Mouse (Mus musculus) myocyte (in vitro differentiated cells): Measurements from ENCODE around the gene Slfnl1. TPM values are rescaled to one million over a fixed set of nuclear protein-coding genes. Genes with fewer than 3 reads are reported as not detected.
A peak's percentile ranks its signal among the peaks of the same experiment; 100 is the strongest.

Experiments
- H3K27me3 ChIP-seq: one replicate; pipeline ENCODE4 v1.6.1; 2011; ENCODE audit not compliant: control insufficient read depth, insufficient read depth, insufficient read length
- H3K36me3 ChIP-seq: one replicate; pipeline ENCODE4 v1.6.1; 2011; ENCODE audit not compliant: control insufficient read depth, insufficient read depth
- H3K4me2 ChIP-seq: one replicate; pipeline ENCODE4 v1.6.1; 2011; ENCODE audit warnings: low read depth, control low read depth
- H3K4me3 ChIP-seq: one replicate; pipeline ENCODE4 v1.5.1; 2011; ENCODE audit warnings: mild to moderate bottlenecking, control low read depth, moderate library complexity
- H3K79me2 ChIP-seq: one replicate; pipeline ENCODE4 v1.6.1; 2011; ENCODE audit not compliant: control insufficient read depth, insufficient read depth
- H3ac ChIP-seq: one replicate; pipeline ENCODE4 v1.6.1; 2011; ENCODE audit not compliant: control insufficient read depth, insufficient read length
- CEBPB ChIP-seq: IDR thresholded peaks from 2 replicates; pipeline ENCODE4 v1.6.1; 2011; ENCODE audit warnings: mild to moderate bottlenecking, moderate library complexity; ENCODE audit not compliant: poor library complexity, insufficient read depth, severe bottlenecking
- E2F4 ChIP-seq: IDR thresholded peaks from one replicate; pipeline ENCODE4 v1.6.1; 2011; ENCODE audit warnings: mild to moderate bottlenecking, control low read depth, moderate library complexity; ENCODE audit not compliant: insufficient read depth
- MAX ChIP-seq: IDR thresholded peaks from one replicate; pipeline ENCODE4 v1.6.1; 2011; ENCODE audit warnings: low read depth, mild to moderate bottlenecking, control low read depth
- MYOD1 ChIP-seq, 3 experiments: IDR thresholded peaks; one replicate each; pipeline ENCODE4 v1.6.1; 2011; ENCODE audit warnings: control low read depth in 2 of 3, low read depth in 2 of 3, mild to moderate bottlenecking in 2 of 3, moderate library complexity in 1 of 3; ENCODE audit not compliant: insufficient read length in 2 of 3, control insufficient read depth in 1 of 3
- MYOG ChIP-seq, 3 experiments: IDR thresholded peaks; one replicate each; pipeline ENCODE4 v1.6.1; 2011; ENCODE audit warnings: control low read depth in 2 of 3, low read depth in 2 of 3, mild to moderate bottlenecking in 2 of 3; ENCODE audit not compliant: insufficient read length in 2 of 3, control insufficient read depth in 1 of 3, insufficient read depth in 1 of 3
- POLR2A ChIP-seq: IDR thresholded peaks from one replicate; pipeline ENCODE4 v1.6.1; 2011; ENCODE audit warnings: low read depth, mild to moderate bottlenecking, control low read depth, moderate library complexity; ENCODE audit not compliant: insufficient read length
- POLR2AphosphoS2 ChIP-seq: IDR thresholded peaks from one replicate; pipeline ENCODE4 v1.6.1; 2011; ENCODE audit warnings: low read depth, control low read depth; ENCODE audit not compliant: insufficient read length
- REST ChIP-seq: IDR thresholded peaks from one replicate; pipeline ENCODE4 v1.6.1; 2011; ENCODE audit warnings: mild to moderate bottlenecking, control low read depth, moderate library complexity; ENCODE audit not compliant: insufficient read depth, insufficient read length
- SRF ChIP-seq: IDR thresholded peaks from one replicate; pipeline ENCODE4 v1.6.1; 2011; ENCODE audit warnings: low read depth; ENCODE audit not compliant: control insufficient read depth, insufficient read length
- TCF12 ChIP-seq: IDR thresholded peaks from one replicate; pipeline ENCODE4 v1.6.1; 2011; ENCODE audit warnings: mild to moderate bottlenecking, control low read depth; ENCODE audit not compliant: poor library complexity, insufficient read depth, severe bottlenecking
- TCF3 ChIP-seq: IDR thresholded peaks from one replicate; pipeline ENCODE4 v1.6.1; 2011; ENCODE audit warnings: low read depth, control low read depth; ENCODE audit not compliant: insufficient read length
- USF1 ChIP-seq: IDR thresholded peaks from one replicate; pipeline ENCODE4 v1.6.1; 2011; ENCODE audit warnings: low read depth, mild to moderate bottlenecking, control low read depth, moderate library complexity
- polyA plus RNA-seq: library from polyadenylated mRNA; unstranded; fragments of >200 nt; fragmentation: generic; extraction: Trizol; gene quantifications from one replicate; pipeline ENCODE4 v1.2.1, GENCODE M21; 2012; ENCODE audit warnings: missing spikeins

Gene Slfnl1
- polyA plus RNA-seq, 1 experiment = not detected

- TF ChIP-seq CEBPB (no peak), TCF12 (no peak), TCF3 (no peak), MAX (no peak), MYOD1 (IDR thresholded peaks at IDR 0.05; ENCODE audit: control insufficient read depth in 1 of 3, insufficient read length in 2 of 3, low read depth in 2 of 3) (no peak), MYOG (IDR thresholded peaks at IDR 0.05; ENCODE audit: control insufficient read depth in 1 of 3, insufficient read depth in 1 of 3, insufficient read length in 2 of 3, low read depth in 2 of 3) (no peak), E2F4 (no peak), POLR2AphosphoS2 (no peak), POLR2A (no peak), REST (no peak), SRF (no peak), USF1 (no peak)
- peaks cover 22% of the 10 kb centered on the region for H3K36me3 ChIP-seq
Observed at GRCm38 (mm10) chr4:120565726-120566125, 33.7 kb downstream of the Slfnl1 start.

GRCm38 (mm10) chr4:120568005-120568404 is 36.0 kb downstream of the Slfnl1 start:
- no peak for TF ChIP-seq CEBPB
- no peak for TF ChIP-seq MYOD1 (IDR thresholded peaks at IDR 0.05; ENCODE audit: control insufficient read depth in 1 of 3, insufficient read length in 2 of 3, low read depth in 2 of 3)
- TF ChIP-seq E2F4 = no peak
- TF ChIP-seq TCF3 = no peak
- Histone ChIP-seq H3K79me2 (peaks cover 54% of the 10 kb centered on the region), H3K27me3 (no peaks in the 10 kb centered on the region), H3K4me3 (peak overlapping the region; percentile 53), H3ac (no peak overlapping the region), H3K36me3 (peaks cover 12% of the 10 kb centered on the region), H3K4me2 (peak overlapping the region; percentile 79)

More at GRCm38 (mm10) chr4:120565726-120566125, 33.7 kb downstream of the Slfnl1 start:
- H3ac ChIP-seq = no peak overlapping the region
- peaks cover 59% of the 10 kb centered on the region for H3K79me2 ChIP-seq
- no peak overlapping the region for H3K4me3 ChIP-seq
- no peak overlapping the region for H3K4me2 ChIP-seq
- H3K27me3 ChIP-seq = no peaks in the 10 kb centered on the region

GRCm38 (mm10) chr4:120569025-120569424 is 37.0 kb downstream of the Slfnl1 start:
- Histone ChIP-seq H3K4me3 (peak overlapping the region; percentile 53), H3K27me3 (no peaks in the 10 kb centered on the region), H3K4me2 (peak overlapping the region; percentile 79), H3K79me2 (peaks cover 54% of the 10 kb centered on the region), H3K36me3 (peaks cover 12% of the 10 kb centered on the region), H3ac (peak overlapping the region; percentile 84)
- TF ChIP-seq SRF = no peak

GRCm38 (mm10) chr4:120569486-120570437 is 37.7 kb downstream of the Slfnl1 start, which contains the start of gene Ctps:
Ctps (minus strand) TSS chr4:120570276.
- TF ChIP-seq REST (no peak), TCF3 (no peak), USF1 (no peak), MYOG (IDR thresholded peaks at IDR 0.05; ENCODE audit: control insufficient read depth in 1 of 3, insufficient read depth in 1 of 3, insufficient read length in 2 of 3, low read depth in 2 of 3) (peak in 1 of 3 experiments; percentile 49), POLR2A (peak; percentile 89), E2F4 (peak; percentile 45), CEBPB (no peak), MYOD1 (IDR thresholded peaks at IDR 0.05; ENCODE audit: control insufficient read depth in 1 of 3, insufficient read length in 2 of 3, low read depth in 2 of 3) (peak in 1 of 3 experiments; percentile 34), MAX (no peak), POLR2AphosphoS2 (peak; percentile 91), TCF12 (no peak), SRF (no peak)

GRCm38 (mm10) chr4:120570438-120571069 is 38.5 kb downstream of the Slfnl1 start:
- Histone ChIP-seq H3K4me2 (peak overlapping the region; percentile 98), H3K36me3 (no peaks in the 10 kb centered on the region), H3K4me3 (peak overlapping the region; percentile 53), H3K79me2 (peaks cover 40% of the 10 kb centered on the region), H3K27me3 (no peaks in the 10 kb centered on the region), H3ac (peak overlapping the region; percentile 84)
- TF ChIP-seq CEBPB (no peak), REST (no peak), MYOD1 (IDR thresholded peaks at IDR 0.05; ENCODE audit: control insufficient read depth in 1 of 3, insufficient read length in 2 of 3, low read depth in 2 of 3) (peak in 1 of 3 experiments; percentile 27), MYOG (IDR thresholded peaks at IDR 0.05; ENCODE audit: control insufficient read depth in 1 of 3, insufficient read depth in 1 of 3, insufficient read length in 2 of 3, low read depth in 2 of 3) (peak in 2 of 3 experiments; percentile 3 to 22)

More at GRCm38 (mm10) chr4:120569486-120570437, 37.7 kb downstream of the Slfnl1 start, which contains the start of gene Ctps:
- peaks cover 7% of the 10 kb centered on the region for H3K36me3 ChIP-seq
- peak within 1 kb of the TSS; percentile 53 for H3K4me3 ChIP-seq
- H3K4me2 ChIP-seq = peak within 1 kb of the TSS; percentile 98
- H3K27me3 ChIP-seq = no peaks in the 10 kb centered on the region
- peaks cover 48% of the 10 kb centered on the region for H3K79me2 ChIP-seq
- H3ac ChIP-seq = peak within 1 kb of the TSS; percentile 84
